Mouse (Mus musculus): ENCODE data around the gene Tmem164.

The Tmem164 gene

GRCm38 (mm10) chrX:142748574-142748973 is 67.4 kb downstream of the Tmem164 start:
- no peak for DNase-seq (ENCODE audit: low read depth, low spot score)

DNA sequence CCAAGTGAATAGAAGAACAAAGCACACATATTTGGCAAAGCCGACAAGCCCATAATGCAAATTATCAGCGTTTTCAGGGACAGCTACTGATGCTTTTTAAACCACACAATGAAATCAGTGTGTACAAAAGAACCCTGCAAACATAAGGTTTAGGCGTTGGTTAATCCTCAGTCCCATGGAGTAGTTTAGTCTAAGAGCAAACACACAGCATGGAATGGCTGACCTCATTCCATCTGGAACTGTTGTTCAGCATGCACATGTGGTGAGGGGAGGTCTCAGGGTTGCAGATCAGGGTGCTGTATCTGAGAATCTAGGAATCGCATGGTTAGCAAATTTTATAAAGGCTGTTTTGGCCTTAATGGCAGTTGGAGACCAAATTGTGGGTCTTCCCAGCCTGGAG is 69.6 kb downstream of the Tmem164 start:
- DNase-seq (ENCODE audit: low read depth, low spot score): no peak

- no peak for DNase-seq (ENCODE audit: low read depth, low spot score)
These were observed 74.3 kb downstream of the Tmem164 start for GRCm38 (mm10) chrX:142755542-142755941.

- DNase-seq (ENCODE audit: low read depth, low spot score): no peak
These were observed 79.2 kb downstream of the Tmem164 start for GRCm38 (mm10) chrX:142760415-142760814.

DNA sequence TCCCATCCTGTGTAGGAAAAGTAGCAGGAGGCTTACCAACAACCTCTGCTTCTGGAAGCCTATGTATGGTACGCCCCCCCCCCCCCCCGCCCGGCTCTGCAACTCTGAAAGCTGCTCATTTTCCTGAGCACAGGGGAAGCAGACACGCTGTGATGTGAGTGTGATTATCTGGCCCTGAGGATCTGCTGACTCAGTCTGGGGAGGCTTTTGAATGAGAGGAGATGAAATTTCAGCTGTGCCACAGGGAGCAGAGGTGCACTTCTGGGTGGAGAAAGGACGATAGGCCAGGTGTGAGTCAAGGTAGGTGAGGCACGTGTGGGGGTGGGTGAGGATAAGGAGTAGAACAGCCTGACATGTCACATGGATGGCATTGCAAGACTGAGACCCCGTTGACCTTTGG is 82.1 kb downstream of the Tmem164 start:
- DNase-seq (ENCODE audit: low read depth, low spot score): no peak

- DNase-seq (ENCODE audit: low read depth, low spot score): no peak
These were observed 88.5 kb downstream of the Tmem164 start for GRCm38 (mm10) chrX:142769698-142770097.

- no peak for DNase-seq (ENCODE audit: low read depth, low spot score)
These were observed 92.5 kb downstream of the Tmem164 start for GRCm38 (mm10) chrX:142773658-142774057.

- no peak for DNase-seq (ENCODE audit: low read depth, low spot score)
These were observed 94.9 kb downstream of the Tmem164 start for GRCm38 (mm10) chrX:142776131-142776530.

DNA sequence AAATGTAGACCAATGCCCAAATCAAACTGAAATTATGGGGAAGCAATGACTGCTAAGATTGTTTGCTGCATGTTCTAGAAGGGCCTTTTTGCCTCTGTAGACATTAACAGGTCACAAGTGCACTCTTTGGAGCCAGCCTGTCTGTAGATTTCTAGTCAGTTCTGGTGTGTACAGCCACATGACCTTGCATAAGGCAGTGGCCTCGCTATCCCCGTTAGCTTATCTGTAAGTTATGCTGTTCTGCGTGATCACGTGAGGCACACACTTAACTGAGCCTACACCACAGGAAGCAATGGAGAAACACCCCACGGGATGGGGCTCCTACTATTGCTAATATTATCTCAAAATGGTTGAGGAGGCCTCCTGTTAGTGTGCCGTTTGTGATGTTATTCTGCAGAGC is 97.4 kb downstream of the Tmem164 start:
- no peak for DNase-seq (ENCODE audit: low read depth, low spot score)

GRCm38 (mm10) chrX:142786160-142787052 is 105.2 kb downstream of the Tmem164 start:
- no peak for DNase-seq (ENCODE audit: low read depth, low spot score)

GRCm38 (mm10) chrX:142792185-142792584 is 111.0 kb downstream of the Tmem164 start:
- DNase-seq (ENCODE audit: low read depth, low spot score): no peak

- DNase-seq (ENCODE audit: low read depth, low spot score): no peak
These were observed 112.9 kb downstream of the Tmem164 start for GRCm38 (mm10) chrX:142794069-142794610.

GRCm38 (mm10) chrX:142804596-142804995 is 123.4 kb downstream of the Tmem164 start:
- DNase-seq (ENCODE audit: low read depth, low spot score): no peak

DNA sequence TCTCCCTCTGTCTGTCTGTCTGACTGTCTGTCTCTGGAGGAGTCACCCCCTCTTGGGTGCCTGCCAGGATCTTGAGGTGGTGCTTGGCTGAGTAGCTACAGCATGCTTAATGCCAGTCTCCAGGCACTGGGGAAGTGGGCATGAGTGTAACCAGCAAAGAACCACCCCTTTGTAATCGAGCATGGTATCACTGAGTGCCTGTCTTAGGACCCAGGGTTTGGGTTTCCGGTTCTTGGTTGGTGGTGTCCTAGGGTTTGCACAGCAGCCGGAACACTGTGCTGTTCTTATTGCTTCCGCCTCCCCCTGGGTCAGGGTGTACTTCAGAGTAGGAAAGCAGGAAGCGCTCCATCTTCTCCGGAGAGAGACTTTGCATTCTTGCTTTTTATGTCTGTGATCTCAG is 124.9 kb downstream of the Tmem164 start:
- no peak for DNase-seq (ENCODE audit: low read depth, low spot score)

GRCm38 (mm10) chrX:142806620-142807061 is 125.4 kb downstream of the Tmem164 start:
- DNase-seq (ENCODE audit: low read depth, low spot score): peak; percentile 48

DNA sequence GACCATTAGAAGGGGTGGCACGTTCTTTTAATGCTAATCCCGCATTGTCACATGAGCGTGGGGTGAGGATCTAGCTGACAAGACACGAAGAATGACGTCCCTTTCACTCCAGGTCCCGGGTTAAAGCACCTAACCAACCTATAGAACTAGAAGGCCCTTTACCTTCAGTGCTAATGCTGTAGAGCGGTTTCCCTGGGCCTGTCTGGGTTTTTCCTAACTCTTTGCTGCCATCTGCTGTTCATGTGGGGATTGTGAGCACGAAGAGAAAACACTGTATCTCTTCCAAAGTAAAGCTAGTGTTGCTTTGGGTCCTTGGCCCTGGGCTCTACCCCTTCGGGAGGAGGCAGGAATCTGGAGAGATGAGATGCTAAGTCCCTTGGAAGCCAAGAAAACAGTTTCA is 127.2 kb downstream of the Tmem164 start:
- DNase-seq (ENCODE audit: low read depth, low spot score): peak; percentile 30

GRCm38 (mm10) chrX:142813146-142813545 is 131.9 kb downstream of the Tmem164 start:
- peak; percentile 45 for DNase-seq (ENCODE audit: low read depth, low spot score)

DNA sequence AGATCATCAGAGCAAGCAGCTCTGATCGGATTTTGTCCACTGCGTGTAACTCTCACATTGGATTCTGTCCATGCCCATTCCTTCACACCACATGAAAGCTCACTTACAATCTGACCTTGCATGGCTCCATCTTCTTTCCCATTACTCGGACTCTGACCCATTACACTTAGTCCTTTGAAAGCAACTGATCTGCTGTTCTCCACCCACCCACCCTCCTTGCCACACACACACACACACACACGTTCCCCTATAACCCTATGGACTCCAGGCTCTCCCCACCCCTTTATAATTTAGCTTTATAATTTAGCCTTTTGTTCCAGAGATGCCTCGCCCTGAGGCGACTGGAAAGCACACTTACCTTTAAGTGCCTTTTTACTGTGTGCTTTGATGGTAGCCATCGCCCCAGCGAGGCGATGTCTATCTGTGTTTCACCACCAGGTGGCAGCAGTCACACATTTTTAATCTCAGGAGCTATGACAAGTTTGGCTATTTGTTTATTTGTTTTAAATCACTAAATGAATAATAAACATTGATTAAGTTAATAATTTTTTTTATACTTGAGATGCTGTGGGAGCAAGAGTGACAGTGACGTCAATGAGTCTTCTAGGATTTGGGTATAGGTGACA is 137.0 kb downstream of the Tmem164 start:
- DNase-seq (ENCODE audit: low read depth, low spot score): peak; percentile 31

DNA sequence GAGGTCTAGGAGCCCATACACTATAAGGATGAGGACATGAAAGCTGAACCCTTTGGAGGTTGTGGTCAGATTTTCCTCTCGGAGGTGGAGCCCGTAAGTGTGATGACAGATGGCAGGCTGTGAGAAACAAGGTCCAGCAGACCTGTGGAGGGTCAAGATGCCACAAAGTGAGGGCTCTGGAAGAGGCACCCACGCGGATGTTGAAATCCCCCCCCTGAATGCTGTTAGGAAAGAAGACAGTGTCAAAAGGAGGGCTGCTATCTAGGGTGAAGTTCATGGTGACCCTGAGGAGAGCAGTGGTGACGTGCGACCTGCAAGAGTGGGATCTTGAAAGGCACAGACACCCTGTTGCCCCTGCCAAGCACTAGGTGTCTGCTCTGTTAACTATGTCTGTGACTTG is 140.0 kb downstream of the Tmem164 start:
- DNase-seq (ENCODE audit: low read depth, low spot score): no peak

DNA sequence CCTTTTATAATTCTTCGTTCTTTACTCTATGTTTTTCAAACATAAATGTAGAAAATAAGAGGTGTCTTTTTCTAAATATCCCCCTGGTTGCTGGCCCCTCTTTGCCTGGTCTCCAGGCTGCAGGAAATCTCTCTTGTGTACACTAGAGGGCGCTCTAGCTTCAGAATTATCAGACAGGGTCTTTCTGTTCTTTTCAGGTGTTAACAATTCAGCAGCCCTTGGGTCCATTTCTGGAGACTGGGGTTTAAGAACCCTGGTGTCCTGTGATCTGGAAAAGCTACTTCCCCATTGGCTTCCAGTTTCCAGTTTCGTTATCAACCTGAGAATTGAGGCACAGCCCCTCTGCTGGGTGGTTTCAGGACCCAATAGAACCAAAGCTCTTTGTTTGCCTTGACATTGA is 140.6 kb downstream of the Tmem164 start:
- DNase-seq (ENCODE audit: low read depth, low spot score): peak; percentile 8

- no peak for DNase-seq (ENCODE audit: low read depth, low spot score)
These were observed 144.1 kb downstream of the Tmem164 start for GRCm38 (mm10) chrX:142825309-142825708.

DNA sequence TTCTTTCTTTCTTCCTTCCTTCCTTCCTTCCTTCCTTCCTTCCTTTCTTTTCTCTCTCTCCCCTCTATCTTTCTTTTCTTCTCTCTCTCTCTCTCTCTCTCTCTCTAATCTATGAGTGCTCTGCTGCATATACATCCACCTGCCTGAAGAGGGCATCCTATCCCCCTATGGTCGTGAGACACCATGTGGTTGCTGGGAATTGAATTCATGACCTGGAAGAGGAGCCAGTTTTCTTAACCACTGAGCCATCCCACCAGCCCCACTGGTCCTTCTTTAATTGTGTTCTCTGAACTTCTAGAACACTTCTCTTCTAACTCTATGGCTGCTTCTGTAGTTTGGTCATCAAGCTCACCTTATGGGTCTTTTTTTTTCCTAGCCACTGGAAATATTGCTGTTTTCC is 146.4 kb downstream of the Tmem164 start:
- DNase-seq (ENCODE audit: low read depth, low spot score): peak; percentile 8
